Mouse (Mus musculus) adrenal gland, postnatal 10 days (tissue): ENCODE data around the gene Sema4c. TPM values are rescaled to one million over a fixed set of nuclear protein-coding genes. Genes with fewer than 3 reads are reported as not detected.
A peak's percentile ranks its signal among the peaks of the same experiment; 100 is the strongest.

ENCODE experiments used
- DNase-seq: peaks from one replicate; pipeline ENCODE4 v3.0.0; 2021; ENCODE audit warnings: mixed read lengths
- microRNA-seq: library from miRNA; unstranded; fragments of <30 nt; microRNA quantifications from one replicate; pipeline ENCODE4 v1.2.0, GENCODE M21; 2021
- total RNA-seq, 2 experiments: library from RNA; stranded (reverse); gene quantifications; 2 replicates each; pipeline ENCODE4 v1.2.3; 2021

Sema4c gene
- total RNA-seq, 2 experiments from 2014 or later = 27.3 to 28.9 TPM

- peak; percentile 87 for DNase-seq
These were observed 56.9 kb downstream of the Sema4c start for GRCm38 (mm10) chr1:36501261-36501660.

Small RNA genes within 50 kb of the gene (microRNA-seq; reads per million reads assigned to microRNA genes)
- not detected for gene Gm47280

Other genes with a start within 250 kb of the Sema4c start
- gene Kansl3, start 189.2 kb downstream of the Sema4c start, total RNA-seq = 100 to 1,000 TPM in 1 of 2 experiments, 10 to 100 TPM in 1; 82.9 to 103 TPM
- gene Fer1l5, start 186.1 kb downstream of the Sema4c start, total RNA-seq = under 1 TPM in 1 of 2 experiments, not detected in 1; 0.06 TPM
- 10 to 100 TPM; 21.9 to 25.7 TPM for gene Lman2l, start 113.1 kb downstream of the Sema4c start, total RNA-seq
- gene Cnnm4, start 86.7 kb downstream of the Sema4c start, total RNA-seq = 1 to 10 TPM; 3.9 to 4.4 TPM
- 10 to 100 TPM; 23.1 to 29.8 TPM for gene Cnnm3, start 46.5 kb downstream of the Sema4c start, total RNA-seq
- gene Ankrd23, start 21.5 kb downstream of the Sema4c start, total RNA-seq = 10 to 100 TPM; 22.5 to 73.8 TPM
- 10 to 100 TPM; 10.2 to 32.9 TPM for gene Gm42417, start 18.9 kb downstream of the Sema4c start, total RNA-seq
- 10 to 100 TPM; 12.9 to 21.6 TPM for gene Ankrd39, start 10.9 kb downstream of the Sema4c start, total RNA-seq
- under 1 TPM; 0.72 to 0.82 TPM for gene Fam178b, start 124.8 kb upstream of the Sema4c start, total RNA-seq
- gene Cox5b, start 133.1 kb upstream of the Sema4c start, total RNA-seq = 1,000 to 10,000 TPM; 1,610 to 1,679 TPM
- gene 4933424G06Rik, start 151.8 kb upstream of the Sema4c start, total RNA-seq = not detected
- gene Actr1b, start 156.1 kb upstream of the Sema4c start, total RNA-seq = 100 to 1,000 TPM; 111 to 133 TPM
- 1 to 10 TPM; 2.1 to 2.4 TPM for gene Zap70, start 203.4 kb upstream of the Sema4c start, total RNA-seq